Mouse (Mus musculus): ENCODE results near the gene Lypd4. TPM values are rescaled to one million over a fixed set of nuclear protein-coding genes. Genes with fewer than 3 reads are reported as not detected.
A peak's percentile ranks its signal among the peaks of the same experiment; 100 is the strongest.
"Not testable (repeated sequence)": the region's sequence is repeated elsewhere in the genome, so short reads cannot be mapped to it uniquely, and the experiment has no call there.

Gene Lypd4
- polyA plus RNA-seq, 1 experiment from 2014 or later = not detected

- H3K9ac ChIP-seq = no peak overlapping the region
- no peak overlapping the region for H3K4me3 ChIP-seq (replicated peaks)
- H3K4me2 ChIP-seq = no peak overlapping the region
- WGBS (ENCODE audit: insufficient replicate concordance) = 33% methylated on average over 6 of the region's 6 CpGs
- DNase-seq = no peak
- no peaks in the 10 kb centered on the region for H3K27me3 ChIP-seq
- ATAC-seq (ENCODE audit: low read depth) = no peak
- H3K36me3 ChIP-seq = peaks cover 2% of the 10 kb centered on the region; the same call in 1 of the 2 replicates
- H3K9me3 ChIP-seq (replicated peaks) = no peaks in the 10 kb centered on the region
- H3K27ac ChIP-seq = peak overlapping the region; percentile 13; the same call in 1 of the 2 replicates
- peaks cover 55% of the 10 kb centered on the region for H3K4me1 ChIP-seq (replicated peaks)
Observed at GRCm38 (mm10) chr7:24901114-24901513, 31.4 kb upstream of the Lypd4 start.

GRCm38 (mm10) chr7:24897959-24898358 lies 28.2 kb upstream of the Lypd4 start:
- H3K36me3 ChIP-seq = no peaks in the 10 kb centered on the region
- H3K27me3 ChIP-seq = no peaks in the 10 kb centered on the region
- ATAC-seq (ENCODE audit: low read depth) = no peak
- no peak overlapping the region for H3K4me3 ChIP-seq (replicated peaks)
- DNase-seq = no peak
- H3K9ac ChIP-seq = no peak overlapping the region
- H3K27ac ChIP-seq = no peak overlapping the region
- no peaks in the 10 kb centered on the region for H3K9me3 ChIP-seq (replicated peaks)
- WGBS (ENCODE audit: insufficient replicate concordance) = 62% methylated on average over 5 of the region's 5 CpGs
- H3K4me1 ChIP-seq (replicated peaks) = peaks cover 31% of the 10 kb centered on the region
- H3K4me2 ChIP-seq = no peak overlapping the region

GRCm38 (mm10) chr7:24897224-24897623 lies 27.5 kb upstream of the Lypd4 start, which contains the start of gene Cd79a:
TSS of gene Cd79a (plus strand) at chr7:24897381.
- H3K4me3 ChIP-seq (replicated peaks) = no peak within 1 kb of the TSS
- no peak within 1 kb of the TSS for H3K4me2 ChIP-seq
- no peak within 1 kb of the TSS for H3K27ac ChIP-seq
- 0 out of 2 replicates have a peak within 1 kb of the TSS, but pooled peaks have one; percentile 17 for H3K9ac ChIP-seq
- no peaks in the 10 kb centered on the region for H3K9me3 ChIP-seq (replicated peaks)
- ATAC-seq (ENCODE audit: low read depth) = no peak
- H3K36me3 ChIP-seq = no peaks in the 10 kb centered on the region
- DNase-seq = no peak
- H3K4me1 ChIP-seq (replicated peaks) = peaks cover 26% of the 10 kb centered on the region
- 61% methylated on average over 12 of the region's 12 CpGs for WGBS (ENCODE audit: insufficient replicate concordance)
- no peaks in the 10 kb centered on the region for H3K27me3 ChIP-seq

- ATAC-seq (ENCODE audit: low read depth) = no peak
- peaks cover 3% of the 10 kb centered on the region for H3K36me3 ChIP-seq
- no peak overlapping the region for H3K27ac ChIP-seq
- 85% methylated on average over 8 of the region's 8 CpGs for WGBS (ENCODE audit: insufficient replicate concordance)
- peaks cover 23% of the 10 kb centered on the region for H3K4me1 ChIP-seq (replicated peaks)
- H3K4me2 ChIP-seq = no peak overlapping the region
- no peak overlapping the region for H3K4me3 ChIP-seq (replicated peaks)
- no peaks in the 10 kb centered on the region for H3K27me3 ChIP-seq
- no peaks in the 10 kb centered on the region for H3K9me3 ChIP-seq (replicated peaks)
- no peak for DNase-seq
- H3K9ac ChIP-seq = no peak overlapping the region
Observed at GRCm38 (mm10) chr7:24896269-24896668, 26.5 kb upstream of the Lypd4 start.

GRCm38 (mm10) chr7:24895749-24896148 lies 26.0 kb upstream of the Lypd4 start:
- not testable (repeated sequence) for H3K36me3 ChIP-seq; H3K27ac ChIP-seq; H3K27me3 ChIP-seq; DNase-seq; H3K9me3 ChIP-seq (replicated peaks); ATAC-seq (ENCODE audit: low read depth); H3K4me2 ChIP-seq; H3K9ac ChIP-seq; H3K4me3 ChIP-seq (replicated peaks)
- 63% methylated on average over 2 of the region's 2 CpGs for WGBS (ENCODE audit: insufficient replicate concordance)
- peaks cover 21% of the 10 kb centered on the region for H3K4me1 ChIP-seq (replicated peaks)

- Histone ChIP-seq H3K4me2 (no peak overlapping the region), H3K9me3 (replicated peaks) (no peaks in the 10 kb centered on the region), H3K27me3 (no peaks in the 10 kb centered on the region), H3K4me3 (replicated peaks) (no peak overlapping the region), H3K4me1 (replicated peaks) (peaks cover 43% of the 10 kb centered on the region), H3K9ac (no peak overlapping the region), H3K36me3 (peaks cover 43% of the 10 kb centered on the region), H3K27ac (peak overlapping the region; percentile 59)
- whole genome bisulfite sequencing (ENCODE audit: insufficient replicate concordance) = 66% methylated on average over 2 of the region's 2 CpGs
- no peak for ATAC-seq (ENCODE audit: low read depth)
- no peak for DNase-seq
Observed at GRCm38 (mm10) chr7:24892125-24892583, 22.4 kb upstream of the Lypd4 start.

- Histone ChIP-seq H3K4me3 (replicated peaks) (no peak overlapping the region), H3K36me3 (peaks cover 50% of the 10 kb centered on the region), H3K27me3 (no peaks in the 10 kb centered on the region), H3K4me1 (replicated peaks) (peaks cover 48% of the 10 kb centered on the region), H3K9me3 (replicated peaks) (no peaks in the 10 kb centered on the region), H3K9ac (peak overlapping the region; percentile 8; the same call in 1 of the 2 replicates), H3K4me2 (no peak overlapping the region), H3K27ac (peak overlapping the region; percentile 59)
- DNase-seq (no peak), ATAC-seq (ENCODE audit: low read depth) (no peak)
- WGBS (ENCODE audit: insufficient replicate concordance) = 54% methylated on average over 3 of the region's 3 CpGs
Observed at GRCm38 (mm10) chr7:24891241-24892124, 21.7 kb upstream of the Lypd4 start.

- Histone ChIP-seq H3K27ac (peak overlapping the region; percentile 67), H3K9me3 (replicated peaks) (no peaks in the 10 kb centered on the region), H3K36me3 (peaks cover 59% of the 10 kb centered on the region), H3K4me3 (replicated peaks) (no peak overlapping the region), H3K27me3 (no peaks in the 10 kb centered on the region), H3K4me1 (replicated peaks) (peaks cover 57% of the 10 kb centered on the region), H3K4me2 (no peak overlapping the region), H3K9ac (no peak overlapping the region)
- peak; percentile 66 for DNase-seq
- peak; percentile 61 for ATAC-seq (ENCODE audit: low read depth)
- WGBS (ENCODE audit: insufficient replicate concordance) = 17% methylated on average over 10 of the region's 10 CpGs
Observed at GRCm38 (mm10) chr7:24890281-24891216, 20.8 kb upstream of the Lypd4 start.

GRCm38 (mm10) chr7:24889431-24890220 lies 19.9 kb upstream of the Lypd4 start:
- Histone ChIP-seq H3K9me3 (replicated peaks) (no peaks in the 10 kb centered on the region), H3K4me3 (replicated peaks) (no peak overlapping the region), H3K9ac (0 out of 2 replicates have a peak overlapping the region, but pooled peaks have one; percentile 3), H3K4me2 (no peak overlapping the region), H3K27me3 (no peaks in the 10 kb centered on the region), H3K4me1 (replicated peaks) (peaks cover 60% of the 10 kb centered on the region), H3K27ac (peak overlapping the region; percentile 67), H3K36me3 (peaks cover 64% of the 10 kb centered on the region)
- peak; percentile 7 for ATAC-seq (ENCODE audit: low read depth)
- no peak for DNase-seq
- WGBS (ENCODE audit: insufficient replicate concordance) = 78% methylated on average over 6 of the region's 6 CpGs

GRCm38 (mm10) chr7:24887096-24887495 lies 17.4 kb upstream of the Lypd4 start:
- Histone ChIP-seq H3K9ac (peak overlapping the region; percentile 100), H3K27ac (peak overlapping the region; percentile 98), H3K4me3 (replicated peaks) (peak overlapping the region; percentile 100), H3K36me3 (peaks cover 64% of the 10 kb centered on the region), H3K9me3 (replicated peaks) (no peaks in the 10 kb centered on the region), H3K4me1 (replicated peaks) (peaks cover 65% of the 10 kb centered on the region), H3K4me2 (peak overlapping the region; percentile 94), H3K27me3 (no peaks in the 10 kb centered on the region)
- ATAC-seq (ENCODE audit: low read depth) = no peak
- WGBS (ENCODE audit: insufficient replicate concordance) = 59% methylated on average over 4 of the region's 4 CpGs
- no peak for DNase-seq

All from liver, embryonic 13.5 days (tissue).